Mouse (Mus musculus) neural tube, embryonic 11.5 days (tissue): Measurements from ENCODE around the gene Olfr569. TPM values are rescaled to one million over a fixed set of nuclear protein-coding genes. Genes with fewer than 3 reads are reported as not detected.

Source experiments
- ATAC-seq: fragments of 200-750 bp; cut with Nextera tagmentation; 2 replicates; pipeline ENCODE4 v1.8.0; 2017; ENCODE audit warnings: moderate number of reproducible peaks, mild to moderate bottlenecking, moderate TSS enrichment, moderate library complexity; ENCODE audit not compliant: insufficient read depth, low FRiP score, low TSS enrichment
- DNase-seq: peaks from one replicate; pipeline ENCODE4 v3.0.0-alpha.2; 2015; ENCODE audit warnings: low spot score
- H3K27ac ChIP-seq: fragments of 300-500 bp; sonication (generic); 2 replicates; pipeline ENCODE4 v1.5.1; 2014; ENCODE audit warnings: low read depth, mild to moderate bottlenecking, low read length
- H3K27me3 ChIP-seq: fragments of 300-500 bp; sonication (generic); 2 replicates; pipeline ENCODE4 v1.6.1; 2014; ENCODE audit warnings: mild to moderate bottlenecking, low read length, mixed read lengths; ENCODE audit not compliant: control insufficient read depth, insufficient read depth
- H3K36me3 ChIP-seq: fragments of 300-500 bp; sonication (generic); 2 replicates; pipeline ENCODE4 v1.6.1; 2014; ENCODE audit warnings: mild to moderate bottlenecking, low read length, moderate library complexity, mixed read lengths; ENCODE audit not compliant: control insufficient read depth, insufficient read depth
- H3K4me1 ChIP-seq: fragments of 300-500 bp; sonication (generic); 2 replicates; pipeline ENCODE4 v1.6.1; 2014; ENCODE audit warnings: low read length, mixed read lengths; ENCODE audit not compliant: control insufficient read depth, insufficient read depth
- H3K4me2 ChIP-seq: fragments of 300-500 bp; sonication (generic); 2 replicates; pipeline ENCODE4 v1.6.1; 2014; ENCODE audit warnings: low read depth, mild to moderate bottlenecking, moderate library complexity
- H3K4me3 ChIP-seq: fragments of 300-500 bp; sonication (generic); 2 replicates; pipeline ENCODE4 v1.5.1; 2014; ENCODE audit warnings: low read depth, low read length
- H3K9ac ChIP-seq: fragments of 300-500 bp; sonication (generic); 2 replicates; pipeline ENCODE4 v1.6.1; 2014; ENCODE audit warnings: mild to moderate bottlenecking, low read length
- H3K9me3 ChIP-seq: fragments of 300-500 bp; sonication (generic); 2 replicates; pipeline ENCODE4 v1.6.1; 2016; ENCODE audit warnings: low read length; ENCODE audit not compliant: control insufficient read depth
- WGBS: fragments of 180-500 bp; shearing (Covaris S2); extraction: QIAGEN DNeasy Blood & Tissue Kit; methylation state at CpG from one replicate; pipeline ENCODE4 v1.1.7; 2014; 5-methylcytosine and 5-hydroxymethylcytosine counted together
- polyA plus RNA-seq: library from polyadenylated mRNA; unstranded; fragments of >200 nt; fragmentation: Nextera tagmentation; extraction: Ambion mirVana; gene quantifications from 2 replicates; pipeline ENCODE4 v1.2.1, GENCODE M21; 2014

Olfr569 gene
- polyA plus RNA-seq = not detected in 2 replicates

DNA sequence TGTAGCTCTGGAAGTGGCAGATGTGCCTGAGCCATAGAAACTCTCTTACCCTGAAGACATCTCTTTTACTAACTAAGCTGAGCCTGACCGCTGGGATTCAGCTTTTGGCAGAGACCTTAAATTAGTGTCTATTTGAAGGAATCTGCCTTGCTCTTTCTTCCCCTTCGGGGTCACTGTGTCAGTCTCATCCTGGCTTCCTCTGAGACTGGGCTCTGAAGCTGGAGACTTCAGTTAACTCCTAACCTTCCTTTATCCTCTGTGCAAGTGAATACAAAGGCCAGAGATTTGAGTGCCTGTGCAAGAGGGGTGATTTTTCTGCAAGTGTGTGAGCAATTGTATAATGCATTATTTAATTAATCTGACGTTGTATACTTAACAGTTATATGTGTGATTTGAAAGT is at the start of gene Olfr569:
Gene Olfr569 (minus strand): TSS at position 101 of the 400 bp plus-strand sequence.
- H3K9ac ChIP-seq = no peak within 1 kb of the TSS
- 73% methylated on average over 3 of the region's 3 CpGs for WGBS
- no peaks in the 10 kb centered on the region for H3K36me3 ChIP-seq
- H3K9me3 ChIP-seq = no peaks in the 10 kb centered on the region
- DNase-seq = no peak
- H3K27ac ChIP-seq = no peak within 1 kb of the TSS
- H3K4me3 ChIP-seq = no peak within 1 kb of the TSS
- no peak within 1 kb of the TSS for H3K4me2 ChIP-seq
- H3K4me1 ChIP-seq = no peaks in the 10 kb centered on the region
- no peak for ATAC-seq
- no peaks in the 10 kb centered on the region for H3K27me3 ChIP-seq

- Histone ChIP-seq H3K4me1 (no peaks in the 10 kb centered on the region), H3K27me3 (no peaks in the 10 kb centered on the region), H3K9ac (no peak overlapping the region), H3K4me3 (no peak overlapping the region), H3K27ac (no peak overlapping the region), H3K36me3 (no peaks in the 10 kb centered on the region), H3K4me2 (no peak overlapping the region), H3K9me3 (no peaks in the 10 kb centered on the region)
- DNase-seq (no peak), ATAC-seq (no peak)
- 77% methylated on average over 3 of the region's 3 CpGs for WGBS
Measured at GRCm38 (mm10) chr7:102927105-102927504, 36.4 kb upstream of the Olfr569 start.

- no peaks in the 10 kb centered on the region for H3K27me3 ChIP-seq
- H3K4me3 ChIP-seq = no peak within 1 kb of the TSS
- DNase-seq (no peak), ATAC-seq (no peak)
- H3K4me2 ChIP-seq = no peak within 1 kb of the TSS
- H3K27ac ChIP-seq = no peak within 1 kb of the TSS
- H3K4me1 ChIP-seq = no peaks in the 10 kb centered on the region
- no peaks in the 10 kb centered on the region for H3K9me3 ChIP-seq
- WGBS = 50% methylated on average over 1 of the region's 1 CpGs
- no peak within 1 kb of the TSS for H3K9ac ChIP-seq
- H3K36me3 ChIP-seq = no peaks in the 10 kb centered on the region
Measured at GRCm38 (mm10) chr7:102924109-102924508, 33.4 kb upstream of the Olfr569 start, which contains the start of gene Olfr572. TSS of gene Olfr572 (plus strand) at chr7:102924409.

GRCm38 (mm10) chr7:102919632-102920031 is 28.9 kb upstream of the Olfr569 start:
- Histone ChIP-seq H3K4me3 (no peak overlapping the region), H3K9me3 (no peaks in the 10 kb centered on the region), H3K9ac (no peak overlapping the region), H3K27ac (no peak overlapping the region), H3K4me1 (no peaks in the 10 kb centered on the region), H3K36me3 (no peaks in the 10 kb centered on the region), H3K4me2 (no peak overlapping the region), H3K27me3 (no peaks in the 10 kb centered on the region)
- ATAC-seq (peak; percentile 54; the same call in 1 of the 2 replicates), DNase-seq (no peak)
- WGBS = 22% methylated on average over 1 of the region's 1 CpGs

DNA sequence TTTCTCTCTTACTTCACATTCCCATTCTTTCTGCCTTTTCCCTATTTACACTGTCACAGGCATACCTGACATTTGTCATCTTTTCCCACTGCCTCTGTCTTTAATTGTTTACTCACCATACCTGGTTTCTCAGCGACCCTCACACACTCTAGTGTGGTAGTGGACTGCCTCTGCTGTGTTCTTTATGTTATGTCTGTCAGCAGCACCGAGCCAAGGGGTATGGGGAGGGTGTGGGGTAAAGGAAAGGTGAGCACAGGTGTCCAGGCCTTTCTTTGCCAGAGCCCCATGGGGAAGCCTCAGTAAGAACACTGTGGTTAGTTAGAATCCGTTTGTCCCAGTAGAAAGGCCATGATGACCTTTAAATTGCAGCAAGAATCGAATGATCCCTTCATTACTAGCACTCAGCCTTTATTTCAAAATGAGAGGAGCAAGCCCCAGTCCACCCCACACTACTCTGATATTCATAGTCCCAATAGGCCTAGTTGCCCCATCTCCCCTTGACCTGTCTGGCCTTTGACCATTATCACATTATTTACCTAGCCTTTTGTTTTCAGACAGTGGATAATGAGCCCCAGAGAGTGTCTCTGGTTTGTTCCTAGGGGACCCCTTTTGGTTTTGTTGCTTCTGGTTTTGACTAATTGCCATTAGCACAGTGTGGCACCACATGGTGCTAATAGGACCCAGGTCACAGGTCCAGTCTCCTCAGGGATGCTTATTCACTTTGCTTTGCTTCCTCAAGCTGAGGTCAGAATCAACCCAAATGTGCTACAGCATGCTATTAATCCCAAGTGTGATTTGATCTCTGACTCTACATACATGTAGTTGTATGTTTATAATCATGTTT is 26.6 kb upstream of the Olfr569 start, which contains the start of gene Olfr571:
Gene Olfr571 (minus strand): TSS at position 505 of the 844 bp plus-strand sequence.
- H3K36me3 ChIP-seq = no peaks in the 10 kb centered on the region
- H3K9ac ChIP-seq = no peak within 1 kb of the TSS
- no peaks in the 10 kb centered on the region for H3K9me3 ChIP-seq
- no peak within 1 kb of the TSS for H3K4me3 ChIP-seq
- ATAC-seq (no peak), DNase-seq (no peak)
- WGBS = 48% methylated on average over 4 of the region's 4 CpGs
- H3K4me2 ChIP-seq = no peak within 1 kb of the TSS
- no peaks in the 10 kb centered on the region for H3K4me1 ChIP-seq
- no peak within 1 kb of the TSS for H3K27ac ChIP-seq
- H3K27me3 ChIP-seq = no peaks in the 10 kb centered on the region

DNA sequence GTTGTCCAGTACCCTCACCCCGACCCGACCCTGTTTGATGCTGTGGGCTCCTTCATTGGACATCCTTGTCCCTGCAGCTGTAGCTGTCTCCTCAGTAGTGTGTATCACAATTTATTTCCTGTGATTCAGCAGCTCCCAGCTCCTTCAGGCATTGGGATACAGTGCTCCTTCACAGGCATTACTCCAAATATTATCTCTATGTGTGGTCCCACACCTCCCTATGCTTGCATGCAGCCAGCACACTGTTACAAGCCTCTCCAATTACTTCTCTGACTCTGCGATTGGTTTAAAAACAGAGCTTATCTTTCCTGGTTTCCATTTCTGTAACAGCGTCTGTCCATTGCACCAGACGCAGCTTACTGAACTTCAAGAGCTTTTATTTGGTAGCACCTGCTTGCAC is 25.7 kb upstream of the Olfr569 start:
- DNase-seq (no peak), ATAC-seq (no peak)
- Histone ChIP-seq H3K4me1 (no peaks in the 10 kb centered on the region), H3K36me3 (no peaks in the 10 kb centered on the region), H3K4me2 (no peak overlapping the region), H3K9me3 (no peaks in the 10 kb centered on the region), H3K27ac (no peak overlapping the region), H3K4me3 (no peak overlapping the region), H3K27me3 (no peaks in the 10 kb centered on the region), H3K9ac (no peak overlapping the region)
- 87% methylated on average over 5 of the region's 5 CpGs for WGBS

DNA sequence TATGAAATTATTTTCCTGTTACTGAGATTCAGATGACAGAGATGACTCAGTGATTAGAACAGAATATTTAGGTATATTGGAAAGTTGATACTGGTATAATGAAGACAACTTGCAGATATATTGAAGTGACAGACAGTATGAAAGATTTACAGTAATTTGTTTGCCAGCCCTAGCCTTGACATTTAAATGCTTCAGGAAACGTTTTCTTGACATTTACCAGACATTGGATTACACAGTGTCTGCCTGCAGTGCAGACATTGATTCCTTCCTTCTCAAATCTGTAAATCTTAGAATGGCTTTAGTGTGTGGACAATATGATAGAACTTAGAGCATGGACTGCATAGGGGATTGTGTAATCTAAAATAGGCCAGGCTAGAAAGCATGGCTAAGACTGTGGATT is 24.6 kb upstream of the Olfr569 start:
- 61% methylated on average over 1 of the region's 1 CpGs for WGBS
- Histone ChIP-seq H3K4me1 (no peaks in the 10 kb centered on the region), H3K9me3 (no peaks in the 10 kb centered on the region), H3K4me3 (no peak overlapping the region), H3K9ac (no peak overlapping the region), H3K4me2 (no peak overlapping the region), H3K36me3 (no peaks in the 10 kb centered on the region), H3K27me3 (no peaks in the 10 kb centered on the region), H3K27ac (no peak overlapping the region)
- DNase-seq = no peak
- no peak for ATAC-seq

GRCm38 (mm10) chr7:102876822-102877221 is 13.9 kb downstream of the Olfr569 start, which contains the start of gene Olfr568:
TSS of gene Olfr568 (plus strand) at chr7:102877122.
- DNase-seq = no peak

DNA sequence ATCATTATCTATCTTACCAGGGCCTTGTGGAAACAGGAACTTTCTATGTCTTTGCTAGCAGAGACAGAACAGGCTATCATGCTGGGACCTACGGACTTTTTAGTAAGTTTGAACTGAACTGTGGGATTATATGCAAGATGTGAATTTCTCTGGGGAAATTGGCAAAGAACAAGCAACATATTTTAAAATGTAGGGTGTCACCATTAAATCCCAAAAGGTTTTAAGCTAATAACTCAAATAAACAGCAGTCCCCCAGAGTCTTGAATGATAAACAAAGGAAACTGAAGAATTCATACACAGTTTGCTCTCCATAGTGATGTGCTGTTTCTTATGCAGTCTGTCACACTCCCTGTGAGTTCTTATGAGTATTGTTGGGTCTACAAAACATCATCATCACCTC is 32.0 kb downstream of the Olfr569 start, which contains the start of gene Olfr566:
Gene Olfr566 (minus strand): TSS at position 101 of the 400 bp plus-strand sequence.
- WGBS = 88% methylated on average over 1 of the region's 1 CpGs
- no peak for ATAC-seq
- Histone ChIP-seq H3K36me3 (no peaks in the 10 kb centered on the region), H3K4me2 (no peak within 1 kb of the TSS), H3K27ac (no peak within 1 kb of the TSS), H3K27me3 (no peaks in the 10 kb centered on the region), H3K9me3 (no peaks in the 10 kb centered on the region), H3K4me1 (no peaks in the 10 kb centered on the region), H3K9ac (no peak within 1 kb of the TSS), H3K4me3 (no peak within 1 kb of the TSS)
- no peak for DNase-seq

More at GRCm38 (mm10) chr7:102876822-102877221, 13.9 kb downstream of the Olfr569 start, which contains the start of gene Olfr568:
- no peak within 1 kb of the TSS for H3K9ac ChIP-seq
- no peak for ATAC-seq
- no peaks in the 10 kb centered on the region for H3K4me1 ChIP-seq
- H3K27me3 ChIP-seq = no peaks in the 10 kb centered on the region
- no peaks in the 10 kb centered on the region for H3K9me3 ChIP-seq
- no peak within 1 kb of the TSS for H3K4me2 ChIP-seq
- no peak within 1 kb of the TSS for H3K4me3 ChIP-seq
- no peak within 1 kb of the TSS for H3K27ac ChIP-seq
- no peaks in the 10 kb centered on the region for H3K36me3 ChIP-seq
